Mouse (Mus musculus): ENCODE data around the gene 1110057P08Rik.
"Not testable (repeated sequence)": the region's sequence is repeated elsewhere in the genome, so short reads cannot be mapped to it uniquely, and the experiment has no call there.

The 1110057P08Rik gene

GRCm38 (mm10) chr16:89174435-89174834, at the start of gene 1110057P08Rik:
Gene 1110057P08Rik (plus strand): TSS chr16:89174735.
- no peak for DNase-seq (ENCODE audit: low spot score)

- no peak for DNase-seq (ENCODE audit: low spot score)
Observed at GRCm38 (mm10) chr16:89140551-89140950, 34.0 kb upstream of the 1110057P08Rik start, which contains the start of gene Gm6358. Gene Gm6358 (plus strand): TSS chr16:89140851.

GRCm38 (mm10) chr16:89150786-89151185, 23.7 kb upstream of the 1110057P08Rik start, which contains the start of gene Gm10061:
Gene Gm10061 (plus strand): TSS chr16:89151086.
- no peak for DNase-seq (ENCODE audit: low spot score)

- no peak for DNase-seq (ENCODE audit: low spot score)
Observed at GRCm38 (mm10) chr16:89157652-89158051, 16.9 kb upstream of the 1110057P08Rik start, which contains the start of gene Gm9789. Gene Gm9789 (plus strand): TSS chr16:89157952.

- DNase-seq (ENCODE audit: low spot score): not testable (repeated sequence)
Observed at GRCm38 (mm10) chr16:89169190-89169589, 5.3 kb upstream of the 1110057P08Rik start, which contains the start of gene Gm7735. Gene Gm7735 (plus strand): TSS chr16:89169490.

GRCm38 (mm10) chr16:89188621-89189020, 14.1 kb downstream of the 1110057P08Rik start:
- no peak for DNase-seq (ENCODE audit: low spot score)

GRCm38 (mm10) chr16:89205561-89205960, 31.0 kb downstream of the 1110057P08Rik start, which contains the start of gene Krtap20-2:
Gene Krtap20-2 (plus strand): TSS chr16:89205861.
- no peak for DNase-seq (ENCODE audit: low spot score)
